ENCODE assay signal across 8 mouse cellular contexts in the genomic region with DNA sequence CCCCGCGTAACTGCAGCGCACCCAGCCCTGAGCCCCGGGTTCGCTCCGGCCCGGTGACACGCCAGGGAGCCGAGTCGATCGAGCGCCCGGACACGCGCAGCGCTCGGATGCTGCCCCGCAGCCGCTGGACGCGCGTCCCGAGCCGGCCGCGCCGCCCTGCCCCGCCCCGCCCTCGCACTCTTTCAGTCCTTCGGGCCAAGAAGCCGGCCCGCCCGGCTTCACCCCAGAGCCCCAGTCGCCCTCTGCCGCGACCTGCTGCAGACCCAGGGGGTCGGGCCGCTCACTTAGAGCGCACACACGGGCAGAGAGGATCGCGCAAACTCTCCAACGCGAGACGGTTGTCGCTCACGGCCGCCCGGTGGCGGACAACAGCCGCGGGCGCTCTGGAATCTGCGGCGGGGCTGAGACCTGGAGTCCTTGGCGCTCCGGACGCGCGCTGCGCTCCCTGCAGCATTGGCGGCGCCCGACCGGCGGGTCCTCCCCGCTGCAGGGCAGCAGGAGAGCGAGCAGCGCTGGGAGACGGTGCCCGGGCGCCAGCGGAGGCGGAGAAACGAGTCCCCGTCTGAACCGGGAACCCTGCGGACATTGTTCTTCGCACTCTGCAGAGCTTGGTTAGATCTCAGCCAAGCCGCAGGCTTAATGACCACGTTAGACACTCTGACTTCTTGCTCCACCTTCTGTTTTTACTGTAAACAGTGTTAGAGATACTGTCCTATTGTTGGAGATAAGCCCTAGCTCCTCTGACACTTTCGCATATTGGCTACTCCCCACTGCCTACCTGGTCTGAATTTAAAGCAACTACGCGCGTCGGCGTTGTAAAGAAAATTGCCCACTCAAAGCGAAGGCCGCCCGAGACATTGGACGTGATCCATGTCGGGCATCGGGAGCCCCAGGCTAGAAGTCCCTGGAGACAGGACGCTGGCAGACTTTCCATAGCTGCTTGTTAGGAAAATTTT.
DNase-seq lines count a peak whose midpoint lies in the region; ATAC-seq lines count a peak whose summit lies in the region.

No protein-coding gene starts in this region.

- H3K36me3 ChIP-seq in hindbrain, embryonic 13.5 days, result no peaks in the 10 kb centered on the region

- H3K4me3 ChIP-seq in hindbrain, embryonic 13.5 days, result peak overlapping the region; percentile 98

- DNase-seq in Muller cell, postnatal 12 days (ENCODE audit: inconsistent ontology term), result peak; percentile 91
- DNase-seq in cerebellum, adult 9-11 months, result peak; percentile 71
- DNase-seq in frontal cortex, postnatal 25 days (ENCODE audit: low spot score in 2 of 2), result peak; percentile 37 to 42
- peak; percentile 50 to 63 for DNase-seq in left cerebral cortex, adult 18-20 months (ENCODE audit: low spot score in 2 of 2)
- peak; percentile 61 for DNase-seq in lung, postnatal 36 days
- peak; percentile 81 for DNase-seq in retina, embryonic 14.5 days (ENCODE audit: low spot score)
- DNase-seq in urinary bladder, postnatal 10 days (ENCODE audit: low spot score), result peak; percentile 20

- under 1% methylated on average over 87 of the region's 95 CpGs for WGBS in hindbrain, embryonic 13.5 days

- peaks cover 23% of the 10 kb centered on the region for H3K4me1 ChIP-seq in hindbrain, embryonic 13.5 days (replicated peaks)

- peak overlapping the region; percentile 91 for H3K9ac ChIP-seq in hindbrain, embryonic 13.5 days

- H3K4me2 ChIP-seq in hindbrain, embryonic 13.5 days, result peak overlapping the region; percentile 72

- H3K9me3 ChIP-seq in hindbrain, embryonic 13.5 days, result no peaks in the 10 kb centered on the region

- H3K27ac ChIP-seq in hindbrain, embryonic 13.5 days, result peak overlapping the region; percentile 99

- ATAC-seq in hindbrain, embryonic 13.5 days (ENCODE audit: low FRiP score), result peak; percentile 18

- H3K27me3 ChIP-seq in hindbrain, embryonic 13.5 days, result peaks cover 4% of the 10 kb centered on the region; the same call in 1 of the 2 replicates

Comparison
In these comparisons a context has a peak if more than half of its experiments do, and no peak if none do; other contexts are left out.
1. Peak in every context shown above with its lines: DNase-seq, ATAC-seq, H3K4me3 ChIP-seq and H3K27ac ChIP-seq.
2. DNase-seq: peak in every context shown above with its lines; median percentile 91 in Muller cell, postnatal 12 days; 81 in retina, embryonic 14.5 days; 71 in cerebellum, adult 9-11 months; 61 in lung, postnatal 36 days; 56 in left cerebral cortex, adult 18-20 months; 40 in frontal cortex, postnatal 25 days; 20 in urinary bladder, postnatal 10 days.